Mouse (Mus musculus): ENCODE measurements around the gene Miga1.
"Not testable (repeated sequence)": the region's sequence is repeated elsewhere in the genome, so short reads cannot be mapped to it uniquely, and the experiment has no call there.

Miga1 gene

GRCm38 (mm10) chr3:152321765-152322547 is 18.3 kb downstream of the Miga1 start:
- DNase-seq, result peak; percentile 37

DNA sequence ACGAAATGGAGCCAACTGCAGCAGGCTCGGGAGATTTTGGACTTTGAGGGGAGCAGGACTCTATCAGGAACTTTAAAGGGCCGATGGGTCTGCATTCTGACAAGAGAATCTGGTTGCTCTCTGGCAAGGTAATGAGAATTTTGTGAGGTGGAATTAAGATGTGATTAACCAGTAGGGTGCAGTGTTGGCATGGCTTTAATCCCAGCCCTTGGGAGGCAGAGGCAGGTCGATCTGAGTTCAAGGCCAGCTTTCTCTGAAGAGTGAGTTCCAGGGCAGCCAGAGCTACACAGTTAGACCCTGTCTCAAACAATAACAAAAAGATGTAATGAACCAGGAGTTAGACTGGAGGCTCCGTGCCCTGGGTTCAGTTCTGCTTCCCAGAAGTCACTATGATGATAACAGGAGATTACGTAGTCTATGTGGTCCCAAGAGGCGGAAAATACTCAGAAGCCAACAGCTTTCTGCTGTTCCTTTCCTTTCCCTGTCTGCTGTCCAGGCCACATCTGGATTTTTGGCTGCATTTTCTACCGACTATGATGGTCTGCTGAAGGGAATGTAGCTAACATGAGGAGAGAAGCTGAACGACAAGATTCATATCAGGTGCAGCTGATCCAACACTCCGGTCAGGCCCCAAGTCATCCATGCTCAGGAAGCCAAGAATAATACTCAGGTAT is 19.1 kb downstream of the Miga1 start:
- DNase-seq, result no peak

DNA sequence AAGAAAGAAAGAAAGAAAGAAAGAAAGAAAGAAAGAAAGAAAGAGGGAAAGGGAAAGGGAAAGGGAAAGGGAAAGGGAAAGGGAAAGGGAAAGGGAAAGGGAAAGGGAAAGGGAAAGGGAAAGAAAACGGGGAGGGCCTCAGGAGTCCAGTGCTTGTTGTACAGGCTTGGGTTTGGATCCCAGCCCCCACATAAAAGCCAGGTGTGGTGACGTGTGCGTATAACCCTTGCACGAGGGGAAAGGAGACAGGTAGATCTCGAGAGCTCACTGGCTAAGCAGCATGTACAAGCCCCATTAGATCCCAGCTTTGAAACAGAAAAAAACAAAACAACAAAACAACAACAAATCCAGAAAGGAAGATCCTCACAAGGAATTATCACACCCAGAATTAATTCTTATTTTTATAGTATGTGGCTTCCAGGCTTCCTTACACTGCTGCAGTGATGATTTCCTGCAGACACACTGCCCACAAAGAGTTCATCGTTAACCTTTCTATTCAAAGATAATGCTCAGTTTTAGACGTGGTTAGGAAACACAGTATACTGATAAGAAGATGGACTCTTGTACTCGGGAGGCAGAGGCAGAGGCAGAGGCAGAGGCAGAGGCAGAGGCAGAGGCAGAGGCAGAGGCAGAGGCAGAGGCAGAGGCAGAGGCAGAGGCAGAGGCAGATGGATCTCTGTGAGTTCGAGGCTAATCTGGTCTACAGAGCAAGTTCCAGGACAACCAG is 23.6 kb downstream of the Miga1 start:
- DNase-seq, result not testable (repeated sequence)

DNA sequence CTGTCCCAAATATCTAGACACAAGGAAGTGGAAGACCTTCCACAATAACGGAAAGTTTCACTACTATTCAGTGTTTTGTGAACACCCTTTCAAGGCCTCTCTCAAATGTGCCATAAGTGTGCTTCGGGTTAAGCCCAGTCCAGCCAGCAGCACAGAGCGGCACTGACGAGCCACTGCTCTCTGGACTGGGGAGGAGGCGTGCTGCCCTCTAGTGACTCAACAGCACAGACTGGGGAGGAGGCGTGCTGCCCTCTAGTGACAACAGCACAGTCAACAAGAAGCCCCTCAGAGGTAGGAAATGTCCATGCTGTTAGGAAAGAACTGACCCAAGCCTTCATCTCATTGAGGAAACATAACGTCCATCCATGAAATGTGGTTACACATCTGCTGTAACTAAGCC is 24.6 kb downstream of the Miga1 start:
- peak; percentile 93 for DNase-seq

DNA sequence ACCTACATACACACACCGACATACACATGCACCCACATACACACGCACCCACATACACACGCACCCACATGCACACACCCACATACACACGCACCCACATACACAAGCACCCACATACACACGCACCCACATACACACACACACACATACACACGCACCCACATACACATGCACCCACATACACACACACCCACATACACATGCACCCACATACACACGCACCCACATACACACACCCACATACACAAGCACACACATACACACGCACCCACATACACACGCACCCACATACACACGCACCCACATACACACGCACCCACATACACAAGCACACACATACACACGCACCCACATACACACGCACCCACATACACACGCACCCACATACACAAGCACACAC is 25.5 kb downstream of the Miga1 start:
- not testable (repeated sequence) for DNase-seq

DNA sequence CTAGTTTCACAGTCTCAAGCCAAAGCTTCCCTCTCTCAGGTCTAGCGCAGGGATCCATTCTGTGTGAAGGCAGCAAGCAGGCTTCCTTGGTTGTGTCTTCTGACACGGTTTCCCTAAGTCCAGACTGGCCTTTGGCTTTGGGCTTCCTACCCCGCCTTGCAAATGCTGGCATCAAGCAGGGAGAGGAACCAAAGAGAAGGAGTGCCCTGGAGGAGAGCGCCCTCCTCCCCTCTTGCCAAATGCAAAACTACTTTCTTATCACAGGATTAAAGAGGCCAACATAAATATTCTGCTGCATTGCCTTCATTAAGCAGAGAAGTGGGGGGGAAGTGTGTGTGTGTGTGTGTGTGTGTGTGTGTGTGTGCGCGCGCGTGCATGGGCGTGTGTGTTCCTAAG is 31.0 kb downstream of the Miga1 start:
- DNase-seq, result no peak

- DNase-seq, result peak; percentile 68
These were observed 31.5 kb downstream of the Miga1 start for GRCm38 (mm10) chr3:152308485-152309249.

- no peak for DNase-seq
These were observed 34.2 kb downstream of the Miga1 start for GRCm38 (mm10) chr3:152305971-152306370.

- DNase-seq, result peak; percentile 29
These were observed 35.1 kb downstream of the Miga1 start for GRCm38 (mm10) chr3:152305080-152305479.

DNA sequence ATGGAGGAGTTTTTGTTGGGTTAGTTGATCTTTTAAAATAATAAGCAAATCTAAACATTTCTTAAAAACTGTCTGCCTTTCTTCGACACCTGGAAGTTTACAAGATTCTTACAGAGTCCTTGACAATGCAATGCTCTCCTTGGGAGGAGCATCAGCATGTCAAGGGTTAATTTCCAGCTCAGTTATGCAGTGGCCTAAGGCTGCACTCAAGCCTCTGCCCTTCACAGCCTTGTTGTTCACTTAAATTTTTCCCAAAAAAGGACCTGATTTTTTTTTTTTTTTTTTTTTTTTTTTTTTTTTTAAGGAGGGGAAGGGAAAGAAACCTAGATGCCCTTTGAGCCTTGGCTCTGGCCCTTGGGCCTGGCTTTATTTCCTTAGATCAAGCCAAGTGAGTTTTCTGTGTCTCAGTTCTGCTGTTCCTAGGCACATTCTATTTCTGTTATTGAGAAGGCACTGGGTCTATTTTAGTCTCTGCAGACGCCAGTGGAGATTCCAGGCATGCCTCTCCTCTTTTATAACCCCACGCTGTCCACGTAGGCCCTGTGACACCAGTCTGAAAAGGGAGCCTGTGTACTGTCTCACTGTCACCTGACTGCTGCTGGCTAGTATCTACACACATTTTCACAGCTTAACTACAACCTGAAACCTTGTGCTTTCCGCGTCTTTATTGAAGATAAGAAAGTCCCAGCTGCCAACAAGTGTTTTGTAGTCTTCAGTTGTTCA is 36.0 kb downstream of the Miga1 start:
- peak; percentile 49 for DNase-seq

DNA sequence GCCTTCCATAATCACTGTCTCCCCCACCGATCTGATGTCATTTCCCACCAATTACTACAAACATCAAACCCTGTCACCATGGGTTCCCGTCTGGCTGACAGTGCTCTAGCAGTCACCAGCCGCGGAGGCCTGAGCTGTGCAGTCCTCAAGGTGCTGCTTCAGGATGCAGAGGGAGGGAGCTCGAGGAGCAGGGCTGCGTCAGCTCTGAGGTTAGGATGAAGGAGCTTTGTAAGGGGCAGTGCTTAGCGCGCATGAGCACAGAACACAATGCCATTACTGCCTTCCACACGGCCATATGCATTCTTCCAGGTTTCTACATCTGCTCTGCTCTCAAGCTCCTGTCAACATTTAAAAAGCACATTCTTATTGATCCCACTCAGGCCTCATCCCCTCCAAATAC is 37.2 kb downstream of the Miga1 start:
- no peak for DNase-seq

- DNase-seq, result no peak
These were observed 39.5 kb downstream of the Miga1 start for GRCm38 (mm10) chr3:152300376-152301337.

GRCm38 (mm10) chr3:152295896-152296295 is 44.3 kb downstream of the Miga1 start:
- no peak for DNase-seq

- no peak for DNase-seq
These were observed 45.8 kb downstream of the Miga1 start for GRCm38 (mm10) chr3:152294400-152294799.

- no peak for DNase-seq
These were observed 46.6 kb downstream of the Miga1 start for GRCm38 (mm10) chr3:152293530-152294181.

- DNase-seq, result no peak
These were observed 48.3 kb downstream of the Miga1 start for GRCm38 (mm10) chr3:152291895-152292294.

DNA sequence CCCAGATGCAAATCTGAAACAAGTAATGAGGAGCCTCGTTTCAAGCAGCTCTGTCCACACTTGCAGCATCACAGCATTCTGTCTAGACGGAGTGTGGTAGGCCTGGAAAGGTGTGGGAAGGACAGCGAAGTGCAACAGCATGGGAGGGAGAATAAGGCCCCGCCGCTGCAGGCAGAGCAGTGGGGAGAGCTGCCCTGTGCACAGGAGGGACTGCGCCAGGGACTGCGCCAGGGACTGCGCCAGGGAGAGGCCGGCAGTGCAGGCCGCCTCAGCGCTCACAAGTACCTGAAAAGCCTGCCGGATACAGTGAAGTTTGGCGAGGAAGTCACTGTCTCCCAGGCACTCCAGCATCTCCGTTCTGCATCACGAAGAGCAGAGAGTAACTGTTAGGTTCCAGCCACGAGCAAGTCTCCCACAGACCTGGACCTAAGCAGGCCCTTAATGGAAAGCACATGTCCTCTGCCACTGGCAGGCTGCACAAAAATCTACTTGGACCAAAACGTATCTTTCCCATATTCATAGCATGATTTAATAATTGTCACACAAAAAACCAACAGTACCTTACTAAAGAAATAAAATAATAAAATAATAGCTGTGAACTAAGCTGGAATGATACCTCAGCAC is 49.9 kb downstream of the Miga1 start:
- DNase-seq, result no peak

- DNase-seq, result no peak
These were observed 51.5 kb downstream of the Miga1 start for GRCm38 (mm10) chr3:152288740-152289139.

DNA sequence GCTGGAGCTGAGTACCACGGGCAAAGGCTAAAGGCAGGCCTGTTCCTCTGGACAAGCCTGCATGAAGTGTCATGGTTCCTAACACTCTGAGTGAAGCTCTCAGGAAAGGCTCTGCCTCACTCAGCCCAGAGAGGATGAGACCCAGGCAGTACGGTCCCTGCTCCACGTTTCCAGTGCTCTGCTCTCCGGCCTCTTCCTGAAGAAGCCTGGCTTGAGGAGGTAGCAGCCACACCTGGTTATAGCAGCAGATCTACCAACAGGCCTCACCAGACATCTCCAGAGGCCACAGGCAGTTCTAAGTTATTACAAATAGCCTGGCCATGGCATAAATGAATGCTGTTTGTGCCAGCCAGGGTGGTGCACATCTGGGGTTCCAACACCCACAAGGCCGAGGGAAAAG is 51.9 kb downstream of the Miga1 start:
- no peak for DNase-seq

- no peak for DNase-seq
These were observed 52.4 kb downstream of the Miga1 start for GRCm38 (mm10) chr3:152287810-152288209.
